Mouse (Mus musculus) heart, embryonic 10.5 days (tissue): ENCODE measurements around the gene Sh2d6. TPM values are rescaled to one million over a fixed set of nuclear protein-coding genes. Genes with fewer than 3 reads are reported as not detected.
"Not testable (repeated sequence)": the region's sequence is repeated elsewhere in the genome, so short reads cannot be mapped to it uniquely, and the experiment has no call there.

Source experiments
- DNase-seq: peaks from one replicate; pipeline ENCODE4 v3.0.0-alpha.2; 2017; ENCODE audit warnings: low spot score
- H3K27ac ChIP-seq: fragments of 300-500 bp; sonication (generic); 2 replicates; pipeline ENCODE4 v1.5.1; 2016; ENCODE audit warnings: mild to moderate bottlenecking
- H3K27me3 ChIP-seq: fragments of 300-500 bp; sonication (generic); 2 replicates; pipeline ENCODE4 v1.6.1; 2016; ENCODE audit warnings: mild to moderate bottlenecking; ENCODE audit not compliant: poor library complexity, insufficient read depth, severe bottlenecking
- H3K36me3 ChIP-seq: fragments of 300-500 bp; sonication (generic); 2 replicates; pipeline ENCODE4 v1.6.1; 2016; ENCODE audit warnings: mild to moderate bottlenecking, moderate library complexity
- H3K4me1 ChIP-seq: fragments of 300-500 bp; sonication (generic); 2 replicates; pipeline ENCODE4 v1.6.1; 2016; ENCODE audit warnings: mild to moderate bottlenecking
- H3K4me3 ChIP-seq: fragments of 300-500 bp; sonication (generic); 2 replicates; pipeline ENCODE4 v1.5.1; 2016; ENCODE audit warnings: mild to moderate bottlenecking, moderate library complexity
- H3K9me3 ChIP-seq: fragments of 300-500 bp; sonication (generic); 2 replicates; pipeline ENCODE4 v1.6.1; 2016; ENCODE audit warnings: mild to moderate bottlenecking, moderate library complexity
- WGBS: fragments of 180-500 bp; shearing (Covaris S2); methylation state at CpG from one replicate; pipeline ENCODE4 v1.1.7; 2016; 5-methylcytosine and 5-hydroxymethylcytosine counted together
- polyA plus RNA-seq: library from polyadenylated mRNA; unstranded; fragments of >200 nt; fragmentation: Nextera tagmentation; extraction: Ambion mirVana; gene quantifications from 2 replicates; pipeline ENCODE4 v1.2.1, GENCODE M21; 2016

Sh2d6 gene
- polyA plus RNA-seq, 1 experiment from 2014 or later, result not detected

GRCm38 (mm10) chr6:72550025-72550424 is 28.5 kb upstream of the Sh2d6 start:
- H3K27ac ChIP-seq, result peak overlapping the region; percentile 42; the same call in 1 of the 2 replicates
- DNase-seq, result no peak
- H3K36me3 ChIP-seq, result no peaks in the 10 kb centered on the region

GRCm38 (mm10) chr6:72549041-72549580 is 27.6 kb upstream of the Sh2d6 start:
- H3K27me3 ChIP-seq, result no peaks in the 10 kb centered on the region
- H3K36me3 ChIP-seq, result no peaks in the 10 kb centered on the region
- WGBS, result 54% methylated on average over 9 of the region's 9 CpGs
- H3K4me3 ChIP-seq, result no peak overlapping the region; the same call in 1 of the 2 replicates
- DNase-seq, result no peak
- H3K27ac ChIP-seq, result peak overlapping the region; percentile 52; the same call in 1 of the 2 replicates
- H3K4me1 ChIP-seq, result peaks cover 39% of the 10 kb centered on the region
- H3K9me3 ChIP-seq, result no peaks in the 10 kb centered on the region

More at GRCm38 (mm10) chr6:72550025-72550424, 28.5 kb upstream of the Sh2d6 start:
- H3K4me3 ChIP-seq, result no peak overlapping the region
- H3K9me3 ChIP-seq, result no peaks in the 10 kb centered on the region
- peaks cover 33% of the 10 kb centered on the region for H3K4me1 ChIP-seq
- 61% methylated on average over 6 of the region's 6 CpGs for WGBS
- no peaks in the 10 kb centered on the region for H3K27me3 ChIP-seq

- peaks cover 35% of the 10 kb centered on the region for H3K4me1 ChIP-seq
- WGBS, result 89% methylated on average over 3 of the region's 3 CpGs
These were observed 26.4 kb upstream of the Sh2d6 start for GRCm38 (mm10) chr6:72547862-72548261.

GRCm38 (mm10) chr6:72547121-72547520 is 25.6 kb upstream of the Sh2d6 start:
- 86% methylated on average over 2 of the region's 2 CpGs for WGBS
- Histone ChIP-seq H3K4me1 (peaks cover 28% of the 10 kb centered on the region), H3K27ac (no peak overlapping the region), H3K9me3 (no peaks in the 10 kb centered on the region), H3K4me3 (no peak overlapping the region), H3K27me3 (no peaks in the 10 kb centered on the region), H3K36me3 (no peaks in the 10 kb centered on the region)
- DNase-seq, result no peak

More at GRCm38 (mm10) chr6:72547862-72548261, 26.4 kb upstream of the Sh2d6 start:
- Histone ChIP-seq H3K27ac (no peak overlapping the region), H3K36me3 (no peaks in the 10 kb centered on the region), H3K9me3 (no peaks in the 10 kb centered on the region), H3K4me3 (no peak overlapping the region), H3K27me3 (no peaks in the 10 kb centered on the region)
- DNase-seq, result no peak

GRCm38 (mm10) chr6:72545377-72545776 is 23.9 kb upstream of the Sh2d6 start:
- Histone ChIP-seq H3K9me3 (no peaks in the 10 kb centered on the region), H3K4me1 (peaks cover 21% of the 10 kb centered on the region), H3K4me3 (no peak overlapping the region), H3K27ac (no peak overlapping the region), H3K36me3 (no peaks in the 10 kb centered on the region), H3K27me3 (no peaks in the 10 kb centered on the region)
- DNase-seq, result no peak
- 57% methylated on average over 7 of the region's 7 CpGs for whole genome bisulfite sequencing

- 5% methylated on average over 23 of the region's 23 CpGs for WGBS
- peak; percentile 85 for DNase-seq
These were observed 22.9 kb upstream of the Sh2d6 start, which contains the start of gene Capg for GRCm38 (mm10) chr6:72544283-72544987. Capg (plus strand) TSS chr6:72544391.

GRCm38 (mm10) chr6:72543265-72543850 is 21.9 kb upstream of the Sh2d6 start:
- Histone ChIP-seq H3K27me3 (no peaks in the 10 kb centered on the region), H3K27ac (no peak overlapping the region), H3K9me3 (no peaks in the 10 kb centered on the region), H3K4me3 (no peak overlapping the region), H3K4me1 (peaks cover 16% of the 10 kb centered on the region), H3K36me3 (no peaks in the 10 kb centered on the region)
- 86% methylated on average over 12 of the region's 12 CpGs for WGBS
- no peak for DNase-seq

More at GRCm38 (mm10) chr6:72544283-72544987, 22.9 kb upstream of the Sh2d6 start, which contains the start of gene Capg:
- Histone ChIP-seq H3K9me3 (no peaks in the 10 kb centered on the region), H3K27ac (peak within 1 kb of the TSS; percentile 86), H3K36me3 (no peaks in the 10 kb centered on the region), H3K27me3 (no peaks in the 10 kb centered on the region), H3K4me1 (peaks cover 12% of the 10 kb centered on the region), H3K4me3 (peak within 1 kb of the TSS; percentile 62)

- no peaks in the 10 kb centered on the region for H3K36me3 ChIP-seq
- no peaks in the 10 kb centered on the region for H3K27me3 ChIP-seq
- WGBS, result 2% methylated on average over 16 of the region's 16 CpGs
- DNase-seq, result peak; percentile 97
- H3K4me1 ChIP-seq, result peaks cover 11% of the 10 kb centered on the region
- H3K9me3 ChIP-seq, result no peaks in the 10 kb centered on the region
- H3K27ac ChIP-seq, result peak overlapping the region; percentile 86
- peak overlapping the region; percentile 72 for H3K4me3 ChIP-seq
These were observed 17.1 kb upstream of the Sh2d6 start for GRCm38 (mm10) chr6:72538562-72539031.

- WGBS, result 45% methylated on average over 10 of the region's 10 CpGs
- peaks cover 12% of the 10 kb centered on the region for H3K4me1 ChIP-seq
- peak overlapping the region; percentile 72 for H3K4me3 ChIP-seq
- no peaks in the 10 kb centered on the region for H3K36me3 ChIP-seq
- no peaks in the 10 kb centered on the region for H3K9me3 ChIP-seq
- no peaks in the 10 kb centered on the region for H3K27me3 ChIP-seq
- H3K27ac ChIP-seq, result peak overlapping the region; percentile 86
- DNase-seq, result no peak
These were observed 16.5 kb upstream of the Sh2d6 start for GRCm38 (mm10) chr6:72537998-72538500.

GRCm38 (mm10) chr6:72535165-72535564 is 13.7 kb upstream of the Sh2d6 start:
- no peaks in the 10 kb centered on the region for H3K27me3 ChIP-seq
- DNase-seq, result peak; percentile 91
- no peaks in the 10 kb centered on the region for H3K36me3 ChIP-seq
- peak overlapping the region; percentile 34; the same call in 1 of the 2 replicates for H3K4me3 ChIP-seq
- peak overlapping the region; percentile 19; the same call in 1 of the 2 replicates for H3K27ac ChIP-seq
- H3K9me3 ChIP-seq, result no peaks in the 10 kb centered on the region
- H3K4me1 ChIP-seq, result peaks cover 17% of the 10 kb centered on the region
- 3% methylated on average over 9 of the region's 9 CpGs for WGBS

- WGBS, result 40% methylated on average over 9 of the region's 9 CpGs
- no peaks in the 10 kb centered on the region for H3K9me3 ChIP-seq
- H3K27ac ChIP-seq, result no peak overlapping the region
- peak; percentile 85 for DNase-seq
- H3K4me3 ChIP-seq, result no peak overlapping the region
- H3K36me3 ChIP-seq, result no peaks in the 10 kb centered on the region
- H3K27me3 ChIP-seq, result no peaks in the 10 kb centered on the region
- peaks cover 17% of the 10 kb centered on the region for H3K4me1 ChIP-seq
These were observed 12.7 kb upstream of the Sh2d6 start for GRCm38 (mm10) chr6:72534035-72534809.

- H3K4me3 ChIP-seq, H3K27me3 ChIP-seq, DNase-seq, H3K36me3 ChIP-seq, H3K27ac ChIP-seq, H3K9me3 ChIP-seq: not testable (repeated sequence)
- WGBS, result 38% methylated on average over 1 of the region's 1 CpGs
- H3K4me1 ChIP-seq, result peaks cover 12% of the 10 kb centered on the region
These were observed 12.0 kb upstream of the Sh2d6 start for GRCm38 (mm10) chr6:72533555-72533954.
